Mouse (Mus musculus) midbrain, postnatal 0 days (tissue): ENCODE measurements around the gene Tmem63a. TPM values are rescaled to one million over a fixed set of nuclear protein-coding genes. Genes with fewer than 3 reads are reported as not detected.

Source experiments
- ATAC-seq: fragments of 200-750 bp; cut with Nextera tagmentation; 2 replicates; pipeline ENCODE4 v1.8.0; 2017; ENCODE audit warnings: moderate number of reproducible peaks, mild to moderate bottlenecking, moderate TSS enrichment, moderate library complexity; ENCODE audit not compliant: low FRiP score
- DNase-seq: peaks from one replicate; pipeline ENCODE4 v3.0.0-alpha.2; 2015; ENCODE audit warnings: low spot score
- H3K27ac ChIP-seq: fragments of 300-500 bp; sonication (generic); 2 replicates; pipeline ENCODE4 v1.5.1; 2014; ENCODE audit warnings: low read depth, mild to moderate bottlenecking, low read length, mixed read lengths
- H3K27me3 ChIP-seq: fragments of 300-500 bp; sonication (generic); 2 replicates; pipeline ENCODE4 v1.6.1; 2014; ENCODE audit warnings: low read length, control low read depth, mixed read lengths; ENCODE audit not compliant: insufficient read depth
- H3K36me3 ChIP-seq: fragments of 300-500 bp; sonication (generic); 2 replicates; pipeline ENCODE4 v1.6.1; 2014; ENCODE audit warnings: low read length, control low read depth, mixed read lengths; ENCODE audit not compliant: insufficient read depth
- H3K4me1 ChIP-seq: fragments of 300-500 bp; sonication (generic); 2 replicates; pipeline ENCODE4 v1.6.1; 2014; ENCODE audit warnings: mild to moderate bottlenecking, control low read depth, antibody characterized with exemption, low read length, mixed read lengths; ENCODE audit not compliant: insufficient read depth
- H3K4me2 ChIP-seq: fragments of 300-500 bp; sonication (generic); 2 replicates; pipeline ENCODE4 v1.6.1; 2014; ENCODE audit warnings: low read depth, mild to moderate bottlenecking, low read length, mixed read lengths; ENCODE audit not compliant: poor library complexity, severe bottlenecking
- H3K4me3 ChIP-seq: fragments of 300-500 bp; sonication (generic); 2 replicates; pipeline ENCODE4 v1.5.1; 2014; ENCODE audit warnings: low read depth, mild to moderate bottlenecking, low read length, moderate library complexity
- H3K9ac ChIP-seq: fragments of 300-500 bp; sonication (generic); replicated peaks from 2 replicates; pipeline ENCODE4 v1.6.1; 2014; ENCODE audit warnings: mild to moderate bottlenecking, low read length, moderate library complexity, mixed read lengths; ENCODE audit not compliant: poor library complexity, severe bottlenecking
- H3K9me3 ChIP-seq: fragments of 300-500 bp; sonication (generic); 2 replicates; pipeline ENCODE4 v1.6.1; 2016; ENCODE audit warnings: low read length, control low read depth
- CTCF ChIP-seq: IDR thresholded peaks from 2 replicates; pipeline ENCODE4 v1.5.1; 2016; ENCODE audit warnings: antibody characterized with exemption, mild to moderate bottlenecking
- WGBS: fragments of 180-500 bp; shearing (Covaris S2); extraction: QIAGEN DNeasy Blood & Tissue Kit; methylation state at CpG from one replicate; pipeline ENCODE4 v1.1.7; 2014; 5-methylcytosine and 5-hydroxymethylcytosine counted together
- polyA plus RNA-seq: library from polyadenylated mRNA; unstranded; fragments of >200 nt; fragmentation: Nextera tagmentation; extraction: Ambion mirVana; gene quantifications from 2 replicates; pipeline ENCODE4 v1.2.1, GENCODE M21; 2015
- total RNA-seq: library from RNA; depleted of rRNA; stranded (reverse); fragments of >200 nt; gene quantifications from 2 replicates; pipeline ENCODE4 v1.2.3, GENCODE M21; 2014

The Tmem63a gene
- total and polyA plus RNA-seq, 2 experiments from 2014 or later, result 1.3 to 6.4 TPM

DNA sequence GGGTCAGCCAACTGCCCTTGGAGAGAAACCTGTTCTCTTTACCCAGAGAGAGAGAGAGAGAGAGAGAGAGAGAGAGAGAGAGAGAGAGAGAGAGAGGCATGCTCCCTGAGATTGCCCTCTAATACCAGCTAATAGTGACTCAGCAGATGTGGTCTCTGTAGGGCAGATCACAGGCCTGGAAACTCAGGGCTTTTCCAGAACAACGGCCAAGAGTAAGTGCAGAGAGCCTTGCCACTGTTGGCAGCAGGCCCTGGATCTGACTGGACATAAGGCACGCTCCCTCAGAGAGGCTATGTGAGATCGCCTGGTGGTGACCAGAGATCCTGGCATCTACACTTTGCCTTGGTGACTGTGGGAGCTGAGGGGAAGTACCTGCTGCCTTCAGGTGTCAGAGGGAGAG is 67.6 kb downstream of the Tmem63a start:
- no peak for TF ChIP-seq CTCF
- Histone ChIP-seq H3K27ac (no peak overlapping the region), H3K27me3 (no peaks in the 10 kb centered on the region), H3K9ac (no peak overlapping the region), H3K9me3 (no peaks in the 10 kb centered on the region), H3K4me1 (no peaks in the 10 kb centered on the region), H3K4me3 (no peak overlapping the region), H3K4me2 (no peak overlapping the region), H3K36me3 (no peaks in the 10 kb centered on the region)
- WGBS, result 70% methylated on average over 3 of the region's 3 CpGs
- peak; percentile 47 for DNase-seq
- ATAC-seq, result no peak

DNA sequence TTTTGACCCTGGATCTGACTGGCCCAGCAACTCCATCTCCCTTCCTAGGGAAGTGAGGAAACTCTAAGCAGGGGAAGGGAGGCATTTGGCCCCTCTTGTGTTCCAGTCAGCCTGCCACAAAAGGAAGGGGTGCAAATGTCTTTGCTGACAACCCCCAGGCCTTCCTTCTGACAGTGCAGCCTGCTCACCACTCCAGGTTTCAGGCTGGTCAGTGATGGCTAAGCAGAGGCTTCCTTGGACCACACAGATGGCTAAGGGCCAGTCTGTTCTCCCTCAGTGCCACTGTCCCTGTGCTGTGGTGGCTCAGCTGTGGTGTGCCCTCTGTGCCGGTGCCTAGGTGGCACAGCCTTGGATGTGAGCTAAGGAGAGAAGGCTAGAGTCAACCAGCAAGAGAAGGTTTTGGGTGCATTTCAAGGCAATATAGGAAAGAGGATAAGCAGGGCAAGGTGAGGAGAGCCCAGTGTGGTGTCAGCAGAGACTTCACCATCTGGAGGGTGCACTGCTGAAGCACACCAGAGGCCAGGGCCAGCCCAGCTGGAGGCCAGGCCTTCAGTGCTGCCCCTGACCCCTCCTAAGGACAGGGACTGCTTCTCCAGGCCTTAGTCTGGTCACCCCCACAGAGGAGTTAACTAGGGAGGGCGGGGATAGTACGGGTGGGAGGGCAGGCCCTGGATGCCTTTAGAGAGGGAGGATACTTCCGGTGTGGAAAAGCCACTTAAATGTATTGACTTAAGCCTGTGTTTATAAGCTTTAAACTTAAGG is 68.2 kb downstream of the Tmem63a start:
- H3K9me3 ChIP-seq, result no peaks in the 10 kb centered on the region
- no peaks in the 10 kb centered on the region for H3K27me3 ChIP-seq
- no peaks in the 10 kb centered on the region for H3K36me3 ChIP-seq
- H3K4me2 ChIP-seq, result no peak overlapping the region
- TF ChIP-seq CTCF, result no peak
- no peaks in the 10 kb centered on the region for H3K4me1 ChIP-seq
- no peak for ATAC-seq
- WGBS, result 67% methylated on average over 4 of the region's 4 CpGs
- DNase-seq, result no peak
- no peak overlapping the region for H3K27ac ChIP-seq
- 0 out of 2 replicates have a peak overlapping the region, but pooled peaks have one; percentile 39 for H3K9ac ChIP-seq
- no peak overlapping the region for H3K4me3 ChIP-seq

DNA sequence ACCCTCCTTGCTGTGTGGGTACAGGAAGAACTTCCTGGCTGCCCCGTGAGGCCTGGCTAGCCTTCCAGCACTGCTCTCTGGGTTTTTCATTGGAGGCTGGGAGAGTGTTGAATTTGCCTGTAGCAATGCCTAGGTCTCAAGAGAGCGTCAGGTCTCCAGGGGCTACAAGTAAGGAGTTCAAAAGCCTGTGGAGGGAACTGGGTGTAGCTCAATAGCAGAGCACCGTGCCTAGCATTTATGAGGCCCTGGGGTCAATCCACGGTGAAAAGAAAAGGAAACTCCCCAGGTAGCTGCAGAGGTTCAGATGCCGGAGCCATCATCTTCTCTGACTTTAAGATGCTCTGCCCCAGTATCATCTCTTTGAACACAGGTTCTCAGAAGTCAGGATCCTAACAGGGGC is 69.5 kb downstream of the Tmem63a start:
- 64% methylated on average over 5 of the region's 5 CpGs for WGBS
- Histone ChIP-seq H3K27ac (no peak overlapping the region), H3K4me1 (no peaks in the 10 kb centered on the region), H3K4me3 (no peak overlapping the region), H3K4me2 (no peak overlapping the region), H3K27me3 (no peaks in the 10 kb centered on the region), H3K36me3 (no peaks in the 10 kb centered on the region), H3K9ac (no peak overlapping the region), H3K9me3 (no peaks in the 10 kb centered on the region)
- ATAC-seq, result no peak
- TF ChIP-seq CTCF, result no peak
- DNase-seq, result no peak

DNA sequence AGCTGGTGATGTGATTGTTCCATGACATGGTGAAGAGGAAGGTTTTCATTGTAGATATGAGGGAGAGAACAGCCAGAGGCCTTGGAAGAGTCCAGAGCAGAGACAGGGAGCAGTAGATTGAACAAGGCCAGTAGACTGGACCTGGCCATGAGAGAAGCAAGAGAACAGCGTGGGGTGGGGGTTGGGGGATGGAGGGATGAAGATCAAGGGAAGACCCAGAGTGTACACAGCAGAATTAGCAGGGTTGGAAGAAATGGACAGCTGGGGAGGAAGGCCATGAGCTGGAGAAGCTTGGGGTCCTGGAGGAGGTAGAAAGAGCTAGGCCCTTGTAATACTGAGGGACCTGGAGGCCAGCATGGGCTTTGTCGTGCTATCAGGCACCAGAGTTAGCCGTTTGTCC is 70.3 kb downstream of the Tmem63a start:
- WGBS, result 74% methylated on average over 3 of the region's 3 CpGs
- H3K4me2 ChIP-seq, result no peak overlapping the region
- no peaks in the 10 kb centered on the region for H3K36me3 ChIP-seq
- no peak overlapping the region for H3K27ac ChIP-seq
- DNase-seq (no peak), ATAC-seq (no peak)
- no peak for TF ChIP-seq CTCF
- no peak overlapping the region for H3K9ac ChIP-seq
- H3K4me3 ChIP-seq, result no peak overlapping the region
- no peaks in the 10 kb centered on the region for H3K27me3 ChIP-seq
- H3K9me3 ChIP-seq, result no peaks in the 10 kb centered on the region
- H3K4me1 ChIP-seq, result no peaks in the 10 kb centered on the region; the same call in 1 of the 2 replicates

DNA sequence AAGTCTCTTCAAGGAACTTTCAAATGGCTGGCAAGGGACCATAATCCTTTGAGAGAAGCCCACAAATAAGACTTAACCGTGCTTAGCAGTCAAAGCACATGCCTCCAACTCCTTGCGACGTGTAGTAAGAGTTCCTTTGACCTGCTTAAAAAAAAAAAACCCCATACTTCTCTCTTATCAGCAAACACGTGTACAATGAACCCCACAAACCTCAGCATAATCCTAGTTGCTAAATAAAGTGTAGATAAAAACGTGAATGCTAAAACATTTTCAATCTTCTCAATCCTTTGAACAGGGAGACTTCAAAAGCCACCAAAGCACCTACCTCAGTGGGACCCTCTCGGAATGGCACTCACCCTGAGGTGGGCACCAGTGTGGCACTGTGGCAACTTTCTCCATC is 71.3 kb downstream of the Tmem63a start:
- H3K9me3 ChIP-seq, result no peaks in the 10 kb centered on the region
- H3K27me3 ChIP-seq, result no peaks in the 10 kb centered on the region
- no peaks in the 10 kb centered on the region for H3K36me3 ChIP-seq
- no peaks in the 10 kb centered on the region; the same call in 1 of the 2 replicates for H3K4me1 ChIP-seq
- no peak overlapping the region for H3K9ac ChIP-seq
- H3K4me2 ChIP-seq, result no peak overlapping the region
- TF ChIP-seq CTCF, result no peak
- ATAC-seq, result no peak
- 70% methylated on average over 6 of the region's 6 CpGs for WGBS
- no peak overlapping the region for H3K27ac ChIP-seq
- DNase-seq, result no peak
- no peak overlapping the region for H3K4me3 ChIP-seq

DNA sequence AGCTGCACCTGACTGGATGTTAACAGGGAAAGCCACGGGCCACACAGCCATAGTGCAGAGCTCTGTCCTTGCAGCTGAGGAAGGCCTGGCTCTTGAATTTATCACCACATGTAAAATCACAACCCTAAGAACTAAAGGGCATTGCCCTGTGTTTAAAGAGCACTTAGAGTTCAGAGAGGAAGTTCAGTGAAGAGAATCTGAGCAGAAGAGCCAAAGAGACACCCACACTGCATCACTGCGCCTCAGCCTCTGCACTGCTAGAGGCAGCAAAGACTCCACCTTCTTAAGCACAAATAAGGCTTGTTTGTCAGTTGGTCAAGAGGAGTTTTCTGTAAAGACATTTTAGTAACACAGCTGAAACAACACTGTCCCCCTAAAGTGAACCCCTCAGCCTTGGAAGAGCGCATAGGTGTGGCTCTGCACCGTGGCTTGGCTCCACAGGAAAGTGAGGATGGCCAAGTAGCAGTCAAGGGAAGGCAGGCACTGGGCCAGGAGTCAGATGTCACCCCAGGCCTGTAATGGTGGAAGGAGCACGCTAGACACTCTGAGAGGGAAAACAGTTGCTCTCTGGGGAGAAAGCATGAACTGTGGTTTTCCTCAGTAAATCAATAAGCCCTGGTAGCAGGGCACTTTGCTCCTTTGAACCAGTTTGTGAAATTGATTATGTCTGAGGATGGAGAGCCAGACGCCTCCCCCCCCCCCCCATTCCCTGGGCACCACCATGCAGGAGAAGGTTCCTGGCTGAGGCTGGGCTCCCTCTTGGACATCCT is 72.8 kb downstream of the Tmem63a start:
- TF ChIP-seq CTCF, result no peak
- H3K9ac ChIP-seq, result no peak overlapping the region
- H3K4me3 ChIP-seq, result no peak overlapping the region
- H3K4me1 ChIP-seq, result no peaks in the 10 kb centered on the region; the same call in 1 of the 2 replicates
- H3K9me3 ChIP-seq, result no peaks in the 10 kb centered on the region
- no peak overlapping the region for H3K4me2 ChIP-seq
- H3K27ac ChIP-seq, result no peak overlapping the region
- no peaks in the 10 kb centered on the region for H3K36me3 ChIP-seq
- no peaks in the 10 kb centered on the region for H3K27me3 ChIP-seq
- peak; percentile 10 for DNase-seq
- WGBS, result 75% methylated on average over 6 of the region's 6 CpGs
- no peak for ATAC-seq
